Mouse (Mus musculus) adrenal gland, adult 10 weeks (tissue): ENCODE results near the gene Cenpm. TPM values are rescaled to one million over a fixed set of nuclear protein-coding genes. Genes with fewer than 3 reads are reported as not detected.

Experiments used
- polyA plus RNA-seq: library from polyadenylated mRNA; stranded (reverse); fragments of 350-450 nt; fragmentation: Illumina TruSeq; extraction: RNeasy Lipid Tissue Mini Kit (QIAGEN cat#74804); gene quantifications from one replicate; pipeline ENCODE4 v1.2.3, GENCODE M21; 2014; ENCODE audit warnings: low read depth, low replicate concordance

Gene Cenpm
- not detected for polyA plus RNA-seq

GRCm38 (mm10) chr15:82244115-82244804 is at the start of gene Cenpm:
Gene Cenpm, minus strand, starts transcription at chr15:82244748.

GRCm38 (mm10) chr15:82274593-82274926 is 30.0 kb upstream of the Cenpm start, which contains the start of gene Sept3:
Gene Sept3, plus strand, starts transcription at chr15:82274893.

GRCm38 (mm10) chr15:82252097-82252496 is 7.5 kb upstream of the Cenpm start, which contains the start of gene 1500009C09Rik:
Gene 1500009C09Rik, plus strand, starts transcription at chr15:82252397.

GRCm38 (mm10) chr15:82223657-82224601 is 20.6 kb downstream of the Cenpm start, which contains the start of gene Tnfrsf13c:
Gene Tnfrsf13c, minus strand, starts transcription at chr15:82224369.

GRCm38 (mm10) chr15:82212752-82213063 is 31.8 kb downstream of the Cenpm start, which contains the start of gene Shisa8:
Gene Shisa8, minus strand, starts transcription at chr15:82212815.

Other genes starting within 250 kb of the Cenpm start
- 43.8 TPM for gene Desi1, start 210.9 kb downstream of the Cenpm start, polyA plus RNA-seq
- gene Snu13, start 197.2 kb downstream of the Cenpm start, polyA plus RNA-seq, result 480 TPM
- not detected for gene 4930407I10Rik, start 185.6 kb downstream of the Cenpm start, polyA plus RNA-seq
- gene Mei1, start 174.8 kb downstream of the Cenpm start, polyA plus RNA-seq, result not detected
- gene Ccdc134, start 116.8 kb downstream of the Cenpm start, polyA plus RNA-seq, result 1.9 TPM
- 14.1 TPM for gene Srebf2, start 97.6 kb downstream of the Cenpm start, polyA plus RNA-seq
- not detected for gene Shisa8, start 31.9 kb downstream of the Cenpm start, polyA plus RNA-seq
- gene Tnfrsf13c, start 20.4 kb downstream of the Cenpm start, polyA plus RNA-seq, result not detected
- not detected for gene 1500009C09Rik, start 7.6 kb upstream of the Cenpm start, polyA plus RNA-seq
- 2.0 TPM for gene Sept3, start 30.1 kb upstream of the Cenpm start, polyA plus RNA-seq
- not detected for gene Wbp2nl, start 54.2 kb upstream of the Cenpm start, polyA plus RNA-seq
- 15.0 TPM for gene Naga, start 94.2 kb upstream of the Cenpm start, polyA plus RNA-seq
- gene Pheta2, start 94.2 kb upstream of the Cenpm start, polyA plus RNA-seq, result not detected
- gene Smdt1, start 94.2 kb upstream of the Cenpm start, polyA plus RNA-seq, result 42.5 TPM
- gene Ndufa6, start 109.6 kb upstream of the Cenpm start, polyA plus RNA-seq, result 353 TPM
- 18.1 TPM for gene Cyp2d22, start 135.5 kb upstream of the Cenpm start, polyA plus RNA-seq
- gene Cyp2d11, start 149.3 kb upstream of the Cenpm start, polyA plus RNA-seq, result not detected
- gene Cyp2d10, start 162.4 kb upstream of the Cenpm start, polyA plus RNA-seq, result not detected
- not detected for gene Cyp2d9, start 188.7 kb upstream of the Cenpm start, polyA plus RNA-seq